Mouse (Mus musculus) midbrain, embryonic 14.5 days (tissue): ENCODE results near the gene Tmem51. TPM values are rescaled to one million over a fixed set of nuclear protein-coding genes. Genes with fewer than 3 reads are reported as not detected.
A peak's percentile ranks its signal among the peaks of the same experiment; 100 is the strongest.

Experiments used
- ATAC-seq: fragments of 200-750 bp; cut with Nextera tagmentation; 2 replicates; pipeline ENCODE4 v1.8.0; 2017; ENCODE audit warnings: moderate number of reproducible peaks, moderate library complexity; ENCODE audit not compliant: low FRiP score, low TSS enrichment
- DNase-seq: peaks from one replicate; pipeline ENCODE4 v3.0.0-alpha.2; 2015
- H3K27ac ChIP-seq: fragments of 300-500 bp; sonication (generic); replicated peaks from 2 replicates; pipeline ENCODE4 v1.5.1; 2014; ENCODE audit warnings: mild to moderate bottlenecking, low read depth, low read length, moderate library complexity
- H3K27me3 ChIP-seq: fragments of 300-500 bp; sonication (generic); 2 replicates; pipeline ENCODE4 v1.6.1; 2014; ENCODE audit warnings: low read length, control low read depth, mixed read lengths; ENCODE audit not compliant: control insufficient read depth, insufficient read depth
- H3K36me3 ChIP-seq: fragments of 300-500 bp; sonication (generic); 2 replicates; pipeline ENCODE4 v1.6.1; 2014; ENCODE audit warnings: low read length, control low read depth; ENCODE audit not compliant: control insufficient read depth, insufficient read depth
- H3K4me1 ChIP-seq: fragments of 300-500 bp; sonication (generic); 2 replicates; pipeline ENCODE4 v1.6.1; 2014; ENCODE audit warnings: mild to moderate bottlenecking, antibody characterized with exemption, low read length, control low read depth; ENCODE audit not compliant: control insufficient read depth, insufficient read depth
- H3K4me2 ChIP-seq: fragments of 300-500 bp; sonication (generic); 2 replicates; pipeline ENCODE4 v1.6.1; 2014; ENCODE audit warnings: mild to moderate bottlenecking, low read length, moderate library complexity
- H3K4me3 ChIP-seq: fragments of 300-500 bp; sonication (generic); replicated peaks from 2 replicates; pipeline ENCODE4 v1.5.1; 2014; ENCODE audit warnings: low read depth, low read length
- H3K9ac ChIP-seq: fragments of 300-500 bp; sonication (generic); replicated peaks from 2 replicates; pipeline ENCODE4 v1.6.1; 2014; ENCODE audit warnings: mild to moderate bottlenecking, low read length, moderate library complexity
- H3K9me3 ChIP-seq: fragments of 300-500 bp; sonication (generic); 2 replicates; pipeline ENCODE4 v1.6.1; 2016; ENCODE audit warnings: low read length, control low read depth, mixed read lengths; ENCODE audit not compliant: control insufficient read depth
- WGBS: fragments of 180-500 bp; shearing (Covaris S2); extraction: QIAGEN DNeasy Blood & Tissue Kit; methylation state at CpG from one replicate; pipeline ENCODE4 v1.1.7; 2014; 5-methylcytosine and 5-hydroxymethylcytosine counted together
- polyA plus RNA-seq: library from polyadenylated mRNA; unstranded; fragments of >200 nt; fragmentation: Nextera tagmentation; extraction: Ambion mirVana; gene quantifications from 2 replicates; pipeline ENCODE4 v1.2.1, GENCODE M21; 2014

Tmem51 gene
- polyA plus RNA-seq = 4.8 and 7.2 TPM in 2 replicates

- peak within 1 kb of the TSS; percentile 57 for H3K9ac ChIP-seq
- H3K27me3 ChIP-seq = peaks cover 17% of the 10 kb centered on the region
- H3K4me2 ChIP-seq = peak within 1 kb of the TSS; percentile 96
- DNase-seq = peak; percentile 64
- H3K9me3 ChIP-seq = no peaks in the 10 kb centered on the region
- WGBS = under 1% methylated on average over 52 of the region's 52 CpGs
- no peaks in the 10 kb centered on the region for H3K4me1 ChIP-seq
- H3K4me3 ChIP-seq = peak within 1 kb of the TSS; percentile 57
- no peaks in the 10 kb centered on the region for H3K36me3 ChIP-seq
- H3K27ac ChIP-seq = no peak within 1 kb of the TSS
- ATAC-seq = peak; percentile 59
Measured at GRCm38 (mm10) chr4:142084131-142084899, at the start of gene Tmem51. Gene Tmem51 (minus strand): TSS chr4:142084304.

- Histone ChIP-seq H3K27me3 (no peaks in the 10 kb centered on the region), H3K27ac (no peak overlapping the region)
- WGBS = 62% methylated on average over 5 of the region's 5 CpGs
Measured at GRCm38 (mm10) chr4:142130162-142130561, 46.1 kb upstream of the Tmem51 start.

GRCm38 (mm10) chr4:142127275-142127788, 43.2 kb upstream of the Tmem51 start:
- Histone ChIP-seq H3K9me3 (no peaks in the 10 kb centered on the region), H3K4me3 (no peak overlapping the region), H3K36me3 (no peaks in the 10 kb centered on the region), H3K9ac (no peak overlapping the region), H3K4me1 (0 out of 2 replicates have a peak, but pooled peaks cover 3% of the 10 kb centered on the region), H3K27ac (no peak overlapping the region), H3K4me2 (no peak overlapping the region), H3K27me3 (no peaks in the 10 kb centered on the region)
- DNase-seq (no peak), ATAC-seq (no peak)
- 90% methylated on average over 6 of the region's 6 CpGs for WGBS

More at GRCm38 (mm10) chr4:142130162-142130561, 46.1 kb upstream of the Tmem51 start:
- Histone ChIP-seq H3K9ac (no peak overlapping the region), H3K4me3 (no peak overlapping the region), H3K4me1 (0 out of 2 replicates have a peak, but pooled peaks cover 3% of the 10 kb centered on the region), H3K9me3 (no peaks in the 10 kb centered on the region), H3K36me3 (no peaks in the 10 kb centered on the region), H3K4me2 (no peak overlapping the region)
- DNase-seq (no peak), ATAC-seq (no peak)

- no peak overlapping the region for H3K9ac ChIP-seq
- 0 out of 2 replicates have a peak, but pooled peaks cover 3% of the 10 kb centered on the region for H3K4me1 ChIP-seq
- WGBS = 81% methylated on average over 10 of the region's 10 CpGs
- no peaks in the 10 kb centered on the region for H3K36me3 ChIP-seq
- H3K4me3 ChIP-seq = no peak overlapping the region
- no peaks in the 10 kb centered on the region for H3K9me3 ChIP-seq
- DNase-seq (no peak), ATAC-seq (no peak)
- H3K27me3 ChIP-seq = no peaks in the 10 kb centered on the region
- no peak overlapping the region for H3K27ac ChIP-seq
- H3K4me2 ChIP-seq = no peak overlapping the region
Measured at GRCm38 (mm10) chr4:142126641-142127274, 42.7 kb upstream of the Tmem51 start.

GRCm38 (mm10) chr4:142121164-142121563, 37.1 kb upstream of the Tmem51 start:
- DNase-seq (no peak), ATAC-seq (no peak)
- no peak overlapping the region for H3K9ac ChIP-seq
- H3K9me3 ChIP-seq = no peaks in the 10 kb centered on the region
- no peaks in the 10 kb centered on the region for H3K27me3 ChIP-seq
- 0 out of 2 replicates have a peak, but pooled peaks cover 8% of the 10 kb centered on the region for H3K4me1 ChIP-seq
- WGBS = 35% methylated on average over 1 of the region's 1 CpGs
- H3K4me3 ChIP-seq = no peak overlapping the region
- H3K27ac ChIP-seq = no peak overlapping the region
- no peak overlapping the region for H3K4me2 ChIP-seq
- H3K36me3 ChIP-seq = no peaks in the 10 kb centered on the region

- ATAC-seq = no peak
Measured at GRCm38 (mm10) chr4:142118522-142118921, 34.4 kb upstream of the Tmem51 start.

GRCm38 (mm10) chr4:142117993-142118392, 33.9 kb upstream of the Tmem51 start:
- DNase-seq (no peak), ATAC-seq (no peak)
- WGBS = 89% methylated on average over 12 of the region's 12 CpGs
- H3K27me3 ChIP-seq = no peaks in the 10 kb centered on the region
- no peak overlapping the region for H3K4me3 ChIP-seq
- H3K27ac ChIP-seq = 0 out of 2 replicates have a peak overlapping the region, but pooled peaks have one; percentile 41
- 0 out of 2 replicates have a peak, but pooled peaks cover 10% of the 10 kb centered on the region for H3K4me1 ChIP-seq
- no peaks in the 10 kb centered on the region for H3K9me3 ChIP-seq
- H3K9ac ChIP-seq = no peak overlapping the region
- H3K36me3 ChIP-seq = no peaks in the 10 kb centered on the region
- no peak overlapping the region for H3K4me2 ChIP-seq

More at GRCm38 (mm10) chr4:142118522-142118921, 34.4 kb upstream of the Tmem51 start:
- peak; percentile 58 for DNase-seq
- no peak overlapping the region for H3K4me3 ChIP-seq
- no peak overlapping the region for H3K4me2 ChIP-seq
- no peaks in the 10 kb centered on the region for H3K36me3 ChIP-seq
- H3K9ac ChIP-seq = no peak overlapping the region
- no peaks in the 10 kb centered on the region for H3K27me3 ChIP-seq
- peak overlapping the region; percentile 41; the same call in 1 of the 2 replicates for H3K27ac ChIP-seq
- 0 out of 2 replicates have a peak, but pooled peaks cover 10% of the 10 kb centered on the region for H3K4me1 ChIP-seq
- 36% methylated on average over 7 of the region's 7 CpGs for WGBS
- H3K9me3 ChIP-seq = no peaks in the 10 kb centered on the region

GRCm38 (mm10) chr4:142113306-142113705, 29.2 kb upstream of the Tmem51 start:
- WGBS = 42% methylated on average over 8 of the region's 8 CpGs
- no peak overlapping the region for H3K4me2 ChIP-seq
- H3K9ac ChIP-seq = no peak overlapping the region
- ATAC-seq (peak; percentile 52; the same call in 1 of the 2 replicates), DNase-seq (peak; percentile 74)
- H3K9me3 ChIP-seq = no peaks in the 10 kb centered on the region
- H3K27me3 ChIP-seq = no peaks in the 10 kb centered on the region
- H3K4me3 ChIP-seq = no peak overlapping the region
- no peaks in the 10 kb centered on the region for H3K36me3 ChIP-seq
- 0 out of 2 replicates have a peak, but pooled peaks cover 5% of the 10 kb centered on the region for H3K4me1 ChIP-seq
- no peak overlapping the region for H3K27ac ChIP-seq
